Mouse (Mus musculus) spleen, adult 2 months (tissue): ENCODE measurements around the gene Adamts3.

Experiments used
- CTCF ChIP-seq: fragments of 200-500 bp; IDR thresholded peaks from 2 replicates; pipeline ENCODE4 v1.5.1; 2011; ENCODE audit warnings: mild to moderate bottlenecking, inconsistent platforms; ENCODE audit not compliant: insufficient read depth, insufficient read length, insufficient replicate concordance; ENCODE audit errors: extremely low read depth
- POLR2A ChIP-seq: fragments of 200-500 bp; IDR thresholded peaks from 2 replicates; pipeline ENCODE4 v1.6.1; 2011; ENCODE audit warnings: low read depth, low read length, inconsistent platforms

- TF ChIP-seq CTCF (no peak), POLR2A (no peak)
These were observed 23.5 kb downstream of the Adamts3 start for GRCm38 (mm10) chr5:89859603-89860002.
